Mouse (Mus musculus) right cerebral cortex, postnatal 10 days (tissue): Measurements from ENCODE around the gene Oxa1l.

Experiments used
- DNase-seq, 2 experiments: peaks; one replicate each; pipeline ENCODE4 v3.0.0; 2021; ENCODE audit warnings: low spot score in 2 of 2

The Oxa1l gene

GRCm38 (mm10) chr14:54371460-54371859 is 10.8 kb downstream of the Oxa1l start:
- no peak for DNase-seq

- no peak for DNase-seq
These were observed 12.3 kb downstream of the Oxa1l start for GRCm38 (mm10) chr14:54372923-54373322.

GRCm38 (mm10) chr14:54375916-54376315 is 15.3 kb downstream of the Oxa1l start:
- peak in 1 of 2 experiments; percentile 49 for DNase-seq

- DNase-seq: no peak
These were observed 16.5 kb downstream of the Oxa1l start for GRCm38 (mm10) chr14:54377166-54377565.

- DNase-seq: no peak
These were observed 18.9 kb downstream of the Oxa1l start for GRCm38 (mm10) chr14:54379571-54379970.

GRCm38 (mm10) chr14:54380616-54381015 is 20.0 kb downstream of the Oxa1l start:
- no peak for DNase-seq

- no peak for DNase-seq
These were observed 21.2 kb downstream of the Oxa1l start for GRCm38 (mm10) chr14:54381816-54382215.

GRCm38 (mm10) chr14:54382641-54383040 is 22.0 kb downstream of the Oxa1l start:
- peak in 1 of 2 experiments; percentile 40 for DNase-seq

- DNase-seq: peak; percentile 28 to 41
These were observed 22.7 kb downstream of the Oxa1l start for GRCm38 (mm10) chr14:54383355-54383771.

GRCm38 (mm10) chr14:54384396-54384795 is 23.8 kb downstream of the Oxa1l start:
- DNase-seq: no peak

GRCm38 (mm10) chr14:54385968-54386618 is 25.5 kb downstream of the Oxa1l start:
- DNase-seq: no peak

- no peak for DNase-seq
These were observed 26.9 kb downstream of the Oxa1l start for GRCm38 (mm10) chr14:54387546-54387945.

GRCm38 (mm10) chr14:54390843-54391242 is 30.2 kb downstream of the Oxa1l start:
- DNase-seq: no peak

- no peak for DNase-seq
These were observed 33.2 kb downstream of the Oxa1l start for GRCm38 (mm10) chr14:54393794-54394193.

GRCm38 (mm10) chr14:54394309-54394708 is 33.7 kb downstream of the Oxa1l start:
- no peak for DNase-seq

GRCm38 (mm10) chr14:54396685-54397084 is 36.1 kb downstream of the Oxa1l start:
- DNase-seq: no peak

- DNase-seq: peak; percentile 44
These were observed 37.4 kb downstream of the Oxa1l start for GRCm38 (mm10) chr14:54397872-54398527.

GRCm38 (mm10) chr14:54398528-54398916 is 37.9 kb downstream of the Oxa1l start:
- DNase-seq: no peak

GRCm38 (mm10) chr14:54398921-54399382 is 38.3 kb downstream of the Oxa1l start:
- no peak for DNase-seq

- DNase-seq: no peak
These were observed 41.1 kb downstream of the Oxa1l start for GRCm38 (mm10) chr14:54401723-54402122.

GRCm38 (mm10) chr14:54408336-54409056 is 47.9 kb downstream of the Oxa1l start:
- DNase-seq: peak in 1 of 2 experiments; percentile 37

- no peak for DNase-seq
These were observed 48.5 kb downstream of the Oxa1l start for GRCm38 (mm10) chr14:54409057-54409645.
